Mouse (Mus musculus) gastrocnemius, postnatal 25 days (tissue): ENCODE measurements around the gene Sec14l5. TPM values are rescaled to one million over a fixed set of nuclear protein-coding genes. Genes with fewer than 3 reads are reported as not detected.
A peak's percentile ranks its signal among the peaks of the same experiment; 100 is the strongest.
"Not testable (repeated sequence)": the region's sequence is repeated elsewhere in the genome, so short reads cannot be mapped to it uniquely, and the experiment has no call there.

Source experiments
- DNase-seq: peaks from one replicate; pipeline ENCODE4 v3.0.0; 2022
- microRNA-seq, 2 experiments: library from miRNA; unstranded; fragments of <30 nt; microRNA quantifications; one replicate each; pipeline ENCODE4 v1.2.0; 2021; ENCODE audit warnings: borderline replicate concordance in 2 of 2
- total RNA-seq, 2 experiments: library from RNA; stranded (reverse); gene quantifications; 1 replicate in 1 of 2; 2 replicates in 1 of 2; pipeline ENCODE4 v1.2.3; 2021

Sec14l5 gene
- total RNA-seq, 2 experiments from 2014 or later = 11.4 to 12.9 TPM

- DNase-seq = no peak
Observed at GRCm38 (mm10) chr16:5216686-5217085, 69.8 kb downstream of the Sec14l5 start.

- no peak for DNase-seq
Observed at GRCm38 (mm10) chr16:5217341-5218133, 70.6 kb downstream of the Sec14l5 start.

GRCm38 (mm10) chr16:5221403-5221802, 74.5 kb downstream of the Sec14l5 start:
- DNase-seq = no peak

DNA sequence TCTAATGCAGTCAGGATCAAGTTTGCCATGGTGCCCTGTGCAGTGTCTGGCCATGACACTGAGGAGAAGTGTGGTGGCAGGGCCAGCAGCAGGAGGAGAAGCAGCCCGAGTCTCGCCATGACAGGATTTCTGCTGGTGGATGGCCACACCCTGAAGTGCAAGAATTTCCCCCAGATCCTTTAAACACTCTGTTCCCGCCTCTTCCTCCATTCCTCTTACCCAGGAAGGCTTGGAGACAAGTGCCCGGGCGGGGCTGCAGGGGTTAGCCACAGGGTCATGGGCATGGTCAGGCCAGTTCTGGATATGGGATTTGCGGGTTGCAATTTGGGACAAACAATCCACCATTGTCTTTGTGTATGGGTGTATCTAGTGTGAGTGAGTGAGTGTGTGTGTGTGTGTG, 75.2 kb downstream of the Sec14l5 start, which contains the start of gene AU021092:
TSS of gene AU021092 (minus strand) at position 160 of the 400 bp plus-strand sequence.
- no peak for DNase-seq

DNA sequence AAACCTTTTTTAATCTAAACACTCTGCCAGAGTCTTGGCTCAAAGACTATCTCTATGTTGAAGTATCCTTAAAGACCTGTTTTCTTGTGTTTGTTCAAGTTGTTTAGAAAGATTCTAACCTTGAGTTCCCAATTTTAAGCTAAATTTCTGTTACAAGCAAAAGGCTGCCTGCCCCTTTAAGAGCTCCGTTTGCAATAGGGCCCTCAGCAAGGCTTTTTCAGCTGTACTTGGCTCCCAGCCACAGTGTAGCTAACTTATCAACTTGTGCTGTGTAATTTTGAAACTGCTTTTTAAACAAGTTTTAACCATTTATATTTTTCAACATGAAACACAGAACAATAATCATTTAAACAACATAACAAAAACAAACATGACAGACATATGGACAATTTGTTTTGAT, 79.6 kb downstream of the Sec14l5 start:
- DNase-seq = not testable (repeated sequence)

- not testable (repeated sequence) for DNase-seq
Observed at GRCm38 (mm10) chr16:5227501-5227900, 80.6 kb downstream of the Sec14l5 start.

- not testable (repeated sequence) for DNase-seq
Observed at GRCm38 (mm10) chr16:5228103-5228502, 81.2 kb downstream of the Sec14l5 start.

DNA sequence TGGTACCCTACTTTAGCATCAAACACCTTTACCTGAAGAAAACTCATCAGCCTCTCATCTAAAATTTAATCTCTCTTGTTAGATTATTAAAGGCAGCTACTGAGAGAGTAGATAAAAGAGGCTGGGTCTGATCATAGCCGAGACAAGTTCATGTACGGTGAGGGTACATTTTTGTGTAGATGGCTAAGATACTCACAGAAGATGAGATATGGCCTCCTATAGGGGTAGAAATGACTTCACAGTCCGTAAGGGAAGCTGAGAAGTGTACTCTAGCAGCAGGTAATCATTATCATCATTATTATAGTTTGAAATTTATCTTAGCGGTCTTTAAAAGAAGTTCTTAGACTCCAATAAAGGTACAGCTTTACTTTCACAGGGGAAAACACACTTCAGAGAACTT, 86.1 kb downstream of the Sec14l5 start:
- DNase-seq = no peak

DNA sequence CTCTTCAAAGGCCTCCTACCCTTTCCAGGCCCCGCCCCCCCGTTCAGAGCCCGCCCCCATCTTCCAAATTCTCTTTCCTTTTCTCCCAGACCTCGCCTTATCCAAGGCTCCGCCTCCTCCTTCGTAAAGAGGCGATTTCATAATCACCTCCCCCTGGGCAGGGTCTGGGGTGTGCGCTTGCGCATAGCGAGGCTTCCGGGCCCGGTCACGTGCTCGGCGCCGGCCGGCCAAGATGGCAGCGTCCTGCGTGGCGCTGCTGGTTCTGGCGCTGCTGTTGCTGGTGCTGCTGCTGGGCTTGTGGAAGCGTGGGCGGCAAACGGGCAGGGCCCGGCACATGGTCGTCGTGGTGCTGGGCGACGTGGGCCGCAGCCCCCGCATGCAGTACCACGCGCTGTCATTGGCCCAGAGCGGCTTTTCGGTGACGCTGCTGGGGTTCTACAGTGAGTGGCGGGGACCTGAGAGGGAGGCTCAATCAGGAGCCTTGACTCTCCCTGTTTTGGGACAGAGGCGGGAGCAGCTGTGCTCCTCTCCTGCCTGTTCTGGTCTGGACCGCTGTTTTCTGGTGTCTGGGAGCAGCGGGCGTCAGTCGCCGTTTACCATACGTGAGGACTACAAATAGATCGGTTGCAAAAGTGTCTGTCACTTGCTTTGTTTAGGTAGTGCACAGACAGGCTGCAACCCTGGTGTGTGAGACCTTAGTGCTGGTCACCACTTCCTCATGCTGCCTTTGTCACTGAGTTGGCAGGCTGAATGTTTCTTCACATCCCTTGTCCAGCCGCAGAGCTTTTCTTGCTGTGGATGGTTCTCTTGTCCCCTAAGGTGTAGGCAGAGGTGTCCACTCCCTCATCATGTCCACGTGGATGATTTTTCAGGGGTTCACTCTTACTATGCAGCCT, 86.8 kb downstream of the Sec14l5 start, which contains the start of gene Alg1:
TSS of gene Alg1 (plus strand) at position 204 of the 896 bp plus-strand sequence.
- DNase-seq = peak; percentile 93

Small RNAs within 50 kb of the gene (microRNA-seq; reads per million reads assigned to microRNA genes)
- gene Gm23689 = 0 reads per million in 2 experiments
- gene Gm26095 = 0 reads per million in 2 experiments
- 0 reads per million in 2 experiments for gene Mir6364

Other genes with a start within 250 kb of the Sec14l5 start
- gene Nudt16l1, start 208.3 kb upstream of the Sec14l5 start, total RNA-seq = 10 to 100 TPM; 11.2 to 18.2 TPM
- 10 to 100 TPM; 11.1 to 12.0 TPM for gene Anks3, start 182.9 kb upstream of the Sec14l5 start, total RNA-seq
- gene Sept12, start 149.3 kb upstream of the Sec14l5 start, total RNA-seq = not detected
- not detected for gene Smim22, start 139.8 kb upstream of the Sec14l5 start, total RNA-seq
- gene Rogdi, start 133.6 kb upstream of the Sec14l5 start, total RNA-seq = 1 to 10 TPM; 7.8 to 9.3 TPM
- 10 to 100 TPM; 31.2 to 31.8 TPM for gene Glyr1, start 97.2 kb upstream of the Sec14l5 start, total RNA-seq
- gene Ubn1, start 97.1 kb upstream of the Sec14l5 start, total RNA-seq = 10 to 100 TPM; 21.5 to 23.4 TPM
- gene Ppl, start 14.7 kb upstream of the Sec14l5 start, total RNA-seq = 1 to 10 TPM in 1 of 2 experiments, under 1 TPM in 1; 0.77 to 2.2 TPM
- 1 to 10 TPM; 7.0 to 7.4 TPM for gene Nagpa, start 56.9 kb downstream of the Sec14l5 start, total RNA-seq
- 1 to 10 TPM; 4.9 to 5.9 TPM for gene AU021092, start 75.2 kb downstream of the Sec14l5 start, total RNA-seq
- gene Alg1, start 86.5 kb downstream of the Sec14l5 start, total RNA-seq = 10 to 100 TPM in 1 of 2 experiments, 1 to 10 TPM in 1; 7.1 to 11.6 TPM
- 1 to 10 TPM; 7.2 to 8.0 TPM for gene Eef2kmt, start 108.9 kb downstream of the Sec14l5 start, total RNA-seq